Mouse (Mus musculus) CD4-positive helper T cell, adult 2 months (primary cell): ENCODE measurements around the gene Gata2.

Experiments used
- DNase-seq: peaks from one replicate; pipeline ENCODE4 v3.0.0-alpha.2; 2012; ENCODE audit warnings: low read depth, missing footprints, low spot score

The Gata2 gene

GRCm38 (mm10) chr6:88208321-88208720, 14.6 kb downstream of the Gata2 start:
- no peak for DNase-seq

DNA sequence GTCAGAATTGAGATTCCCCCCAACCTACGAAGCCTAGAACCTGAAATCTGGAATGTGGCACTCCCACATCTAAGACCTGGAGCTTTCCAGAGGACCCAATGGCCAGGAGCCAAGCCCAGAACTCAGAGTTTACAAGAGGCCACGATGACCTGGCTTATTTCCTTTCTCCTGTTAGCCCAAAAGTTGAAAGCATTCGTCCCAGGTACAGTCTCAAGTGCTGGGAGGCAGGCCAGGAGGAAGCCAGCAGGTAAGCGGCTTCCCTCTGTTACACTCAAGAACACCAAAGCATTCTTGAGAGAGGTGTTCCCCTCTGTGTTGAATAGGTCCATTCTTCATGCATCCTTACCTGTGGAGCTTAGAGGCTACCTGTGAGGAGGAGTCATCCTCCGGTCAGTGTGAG, 15.8 kb downstream of the Gata2 start:
- no peak for DNase-seq

DNA sequence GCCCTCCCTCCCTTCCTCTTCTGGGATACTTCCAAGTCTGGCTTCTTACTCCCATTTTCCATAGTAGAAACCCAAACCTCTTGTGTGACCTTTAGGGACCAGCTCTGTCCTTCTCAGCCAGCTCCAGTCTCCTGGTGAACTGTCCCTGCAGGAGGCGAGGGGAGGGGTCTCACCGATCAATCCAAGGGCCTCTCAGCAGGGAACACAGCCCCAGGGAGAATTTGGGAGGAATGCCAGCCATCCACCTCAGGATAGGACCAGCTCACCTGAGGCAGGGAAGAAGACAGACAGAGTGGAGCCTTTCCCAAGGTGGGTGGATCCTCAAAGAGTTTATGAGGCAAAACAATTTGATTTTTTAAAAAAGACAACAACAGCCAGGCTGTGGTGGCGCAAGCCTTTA, 16.5 kb downstream of the Gata2 start:
- no peak for DNase-seq

GRCm38 (mm10) chr6:88215797-88216196, 22.1 kb downstream of the Gata2 start:
- no peak for DNase-seq

GRCm38 (mm10) chr6:88216199-88216598, 22.5 kb downstream of the Gata2 start:
- no peak for DNase-seq

- DNase-seq, result no peak
These were observed 25.4 kb downstream of the Gata2 start for GRCm38 (mm10) chr6:88219094-88219493.

DNA sequence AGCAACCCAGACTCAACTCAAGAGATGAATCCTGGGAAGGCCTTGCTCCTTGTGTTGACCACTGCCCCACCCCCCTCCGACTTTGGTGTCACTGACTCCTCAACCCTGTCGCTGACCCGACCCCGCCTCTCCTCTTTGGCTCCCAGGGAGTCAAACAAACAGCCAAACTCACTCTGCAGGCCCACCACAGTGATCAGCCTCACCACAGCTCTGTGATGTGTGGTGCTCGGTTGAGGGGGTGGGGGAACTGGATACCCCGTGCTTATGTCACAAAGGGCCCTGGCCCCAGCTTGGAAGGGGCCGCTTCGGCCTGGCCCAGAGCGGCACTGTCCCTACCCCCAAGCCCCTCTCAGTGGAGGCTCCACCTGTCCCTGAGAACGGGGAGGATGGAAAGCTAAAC, 28.3 kb downstream of the Gata2 start, which contains the start of gene Dnajb8:
Dnajb8 (plus strand) TSS at position 301 of the 400 bp plus-strand sequence.
- DNase-seq, result no peak

DNA sequence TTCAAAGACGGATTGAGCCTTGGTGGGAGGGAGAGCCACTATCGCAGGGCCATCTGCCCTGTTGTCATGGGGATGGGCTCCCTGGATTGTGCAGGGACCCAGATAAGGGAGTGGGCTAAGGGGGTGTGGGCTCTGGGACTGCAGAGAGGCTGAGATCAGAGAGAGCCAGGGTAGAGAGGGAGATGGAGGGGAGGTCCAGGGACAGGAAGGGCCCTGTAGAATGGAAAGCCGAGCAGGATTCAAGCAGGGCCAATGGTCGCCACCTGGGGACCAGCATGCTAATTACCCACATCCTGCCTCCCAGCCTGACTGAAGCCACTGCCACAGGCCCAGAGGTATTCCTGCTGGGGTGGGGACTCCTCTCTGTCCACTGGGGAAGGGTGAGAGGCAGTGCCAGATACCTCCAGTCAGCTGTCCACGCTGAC, 32.9 kb downstream of the Gata2 start:
- DNase-seq, result no peak

DNA sequence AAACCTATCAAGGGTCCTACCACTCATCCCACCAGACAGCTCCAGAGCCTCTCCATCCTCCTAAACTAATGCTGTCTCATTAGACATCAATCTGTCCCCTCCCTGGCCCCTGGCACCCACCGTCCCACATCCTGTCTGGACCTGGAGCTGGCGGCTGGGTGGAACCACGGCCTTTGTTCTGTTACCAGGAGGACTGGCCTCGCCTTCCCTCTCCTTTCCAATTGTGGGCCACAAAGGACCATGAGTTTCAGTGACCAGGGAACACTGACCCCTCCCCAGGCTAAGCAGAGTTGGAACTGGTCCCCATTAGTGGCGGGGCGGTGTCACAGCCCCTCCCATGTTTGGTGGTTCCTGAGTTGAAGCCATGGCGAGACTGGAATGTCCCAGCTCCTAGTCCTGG, 33.8 kb downstream of the Gata2 start:
- DNase-seq, result no peak

GRCm38 (mm10) chr6:88229221-88229620, 35.5 kb downstream of the Gata2 start:
- no peak for DNase-seq

- no peak for DNase-seq
These were observed 38.1 kb downstream of the Gata2 start for GRCm38 (mm10) chr6:88231821-88232220.

DNA sequence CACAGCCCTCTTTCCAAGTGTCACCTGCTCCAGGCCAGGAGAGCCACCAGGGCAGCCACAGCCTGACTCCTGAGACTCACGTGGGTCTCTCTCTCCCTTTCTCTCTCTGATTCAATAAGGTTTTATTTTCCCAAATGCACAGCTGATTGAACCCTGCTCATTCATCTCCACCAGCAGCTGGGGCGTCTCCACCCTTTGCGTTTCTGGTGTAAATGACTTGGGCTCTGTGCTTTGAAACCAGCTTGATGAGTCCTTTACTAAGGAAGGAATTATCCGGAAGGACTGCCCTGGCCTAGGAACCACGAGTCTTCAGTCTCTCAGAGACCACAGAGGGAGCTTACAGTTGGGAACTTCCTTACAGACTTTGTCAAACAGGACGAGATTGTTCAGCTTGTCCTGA, 38.5 kb downstream of the Gata2 start:
- no peak for DNase-seq

DNA sequence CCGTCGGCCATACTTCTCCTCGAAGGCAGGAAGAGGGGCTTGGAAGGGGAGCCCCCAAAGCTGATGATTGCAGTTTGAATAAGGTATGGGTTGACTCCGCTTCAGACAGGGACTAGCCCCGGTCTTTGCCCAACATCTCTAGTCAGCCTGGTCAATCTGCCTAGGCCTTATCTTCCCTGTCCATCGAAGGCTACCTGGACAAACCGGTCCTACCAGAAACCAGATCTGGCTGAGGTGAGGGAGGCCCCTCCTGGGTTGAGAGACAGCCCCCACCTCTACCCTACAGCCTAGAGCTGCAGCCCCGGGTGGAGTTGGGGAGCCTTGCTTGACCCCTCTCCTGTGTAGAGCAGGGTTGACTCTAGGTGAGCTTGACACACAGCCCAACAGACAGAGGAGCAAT, 40.3 kb downstream of the Gata2 start:
- DNase-seq, result no peak

GRCm38 (mm10) chr6:88235461-88235860, 41.8 kb downstream of the Gata2 start:
- no peak for DNase-seq

DNA sequence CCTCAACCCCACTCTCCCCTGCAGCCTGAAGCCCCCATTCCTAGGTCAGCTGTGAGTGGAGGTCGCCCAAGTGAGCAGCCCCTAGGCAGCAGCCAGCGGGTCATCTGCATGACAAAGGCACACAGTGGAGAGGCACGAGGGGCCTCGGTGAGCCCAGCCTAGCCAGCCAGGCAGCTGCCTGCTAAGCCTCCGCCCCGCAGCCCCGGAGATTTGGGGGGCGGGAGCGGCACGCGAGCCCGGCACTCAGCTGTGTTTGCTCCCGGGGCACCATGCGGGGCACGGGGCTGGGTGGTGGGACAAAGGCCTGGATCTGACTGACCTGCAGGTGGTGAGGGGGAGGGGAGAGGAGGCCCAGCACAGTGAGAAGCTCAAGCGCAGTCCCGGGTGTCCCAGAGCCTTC, 42.3 kb downstream of the Gata2 start:
- DNase-seq, result no peak

- DNase-seq, result no peak
These were observed 42.8 kb downstream of the Gata2 start for GRCm38 (mm10) chr6:88236513-88236912.

DNA sequence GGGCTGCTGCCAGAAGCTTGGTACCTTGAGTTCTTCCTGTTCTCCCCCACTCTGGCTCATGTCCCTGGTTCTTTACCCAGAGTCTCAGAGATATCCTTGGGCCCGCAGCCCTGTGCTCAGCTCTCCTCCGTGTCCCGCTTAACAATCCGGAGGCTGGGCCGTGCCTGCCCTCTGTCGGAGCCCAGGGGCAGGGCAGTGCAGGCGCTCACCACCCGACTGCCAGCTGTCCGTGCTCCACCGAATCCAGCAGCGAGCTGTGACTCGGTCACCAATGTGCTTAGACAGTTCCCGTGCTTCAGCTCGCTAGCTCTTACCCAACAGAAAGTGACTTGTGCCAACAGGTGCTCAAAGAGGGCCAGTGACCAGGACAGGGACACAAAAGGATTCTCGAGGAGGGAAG, 48.9 kb downstream of the Gata2 start:
- DNase-seq, result no peak

GRCm38 (mm10) chr6:88249231-88249630, 55.5 kb downstream of the Gata2 start:
- no peak for DNase-seq

- no peak for DNase-seq
These were observed 57.7 kb downstream of the Gata2 start for GRCm38 (mm10) chr6:88251396-88251795.

DNA sequence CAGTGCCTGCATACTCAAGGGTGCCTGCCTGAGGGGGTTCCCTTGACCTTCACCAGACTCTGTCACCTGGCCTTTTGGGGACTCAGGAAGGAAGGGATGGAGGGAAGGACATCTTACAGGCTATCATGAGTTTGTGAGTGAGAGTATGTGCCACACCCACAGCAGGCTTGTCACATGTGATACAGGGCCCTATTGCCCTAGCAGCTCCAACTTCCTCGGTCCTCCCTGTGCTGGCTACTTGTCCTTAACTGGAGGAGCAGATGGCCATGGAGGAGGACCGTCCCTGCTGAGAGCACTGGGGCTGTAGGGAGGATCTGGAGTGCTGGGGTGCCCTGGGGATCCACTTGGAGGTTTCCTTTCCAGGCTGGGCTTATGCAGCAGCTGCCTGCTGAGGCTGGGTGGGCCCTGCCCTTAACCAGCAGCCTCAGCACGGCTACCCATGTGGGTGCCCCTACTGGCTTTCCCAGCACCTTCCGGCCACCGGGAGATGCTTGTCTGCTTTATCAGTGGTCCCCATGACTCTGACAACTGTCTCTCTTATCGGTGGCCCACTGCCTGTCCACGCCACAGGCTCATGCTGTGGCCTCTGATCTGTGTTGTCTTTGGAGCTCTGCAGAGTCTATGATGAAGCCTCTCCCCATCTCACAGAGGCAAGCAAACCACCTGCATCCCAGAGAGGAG, 58.2 kb downstream of the Gata2 start:
- no peak for DNase-seq

DNA sequence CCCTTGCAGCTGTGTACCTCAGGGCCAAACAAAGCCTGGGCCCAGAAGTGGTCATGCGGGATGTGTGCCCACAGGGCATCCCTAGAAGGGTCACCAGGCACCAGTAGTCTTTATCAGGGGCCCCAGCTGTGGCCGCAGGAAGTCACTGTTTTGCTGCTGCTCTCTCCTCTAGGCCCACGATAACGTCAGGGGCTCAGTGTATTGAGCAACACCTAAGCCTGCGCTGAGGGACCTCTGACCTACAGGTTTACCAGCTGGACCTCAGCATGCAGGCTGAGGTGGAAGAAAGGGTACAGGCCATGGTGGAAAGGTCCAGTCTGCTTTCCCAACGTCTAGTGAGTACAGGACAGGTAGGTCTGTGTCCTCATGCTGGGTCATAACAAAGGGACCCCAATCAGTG, 60.4 kb downstream of the Gata2 start:
- no peak for DNase-seq

- DNase-seq, result no peak
These were observed 61.7 kb downstream of the Gata2 start for GRCm38 (mm10) chr6:88255435-88255834.
